Mouse (Mus musculus) E14TG2a.4 (cell line): ENCODE results near the gene Rph3a.

ENCODE experiments used
- CTCF ChIP-seq: conservative IDR thresholded peaks from 2 replicates; pipeline ENCODE4 v1.5.1; 2014; ENCODE audit warnings: low read length
- NANOG ChIP-seq: IDR thresholded peaks from 2 replicates; pipeline ENCODE4 v1.6.1; 2014; ENCODE audit warnings: borderline replicate concordance, low read length, mixed read lengths

- TF ChIP-seq CTCF (no peak), NANOG (no peak)
Measured at GRCm38 (mm10) chr5:121016405-121016804, 6.5 kb upstream of the Rph3a start.
